Mouse (Mus musculus) inflammation-experienced regulatory T-cells, adult 6 months (primary cell): Measurements from ENCODE around the gene Gm10644. TPM values are rescaled to one million over a fixed set of nuclear protein-coding genes. Genes with fewer than 3 reads are reported as not detected.

Source experiments
- ATAC-seq: one replicate; pipeline ENCODE4 v1.8.0; 2017
- polyA plus RNA-seq, 3 experiments: library from polyadenylated mRNA; unstranded; fragments of 100-300 nt; shearing (Covaris generic); gene quantifications; one replicate each; pipeline ENCODE4 v1.2.1; 2017

Gm10644 gene
- polyA plus RNA-seq, 3 experiments from 2014 or later, result 0.16 to 1.5 (median 0.52) TPM

GRCm38 (mm10) chr8:83895894-83896293 lies 59.1 kb downstream of the Gm10644 start:
- peak; percentile 39 for ATAC-seq

- ATAC-seq, result peak; percentile 55
Measured at GRCm38 (mm10) chr8:83893915-83894314, 61.1 kb downstream of the Gm10644 start.

GRCm38 (mm10) chr8:83892061-83892460 lies 62.9 kb downstream of the Gm10644 start:
- ATAC-seq, result no peak

- no peak for ATAC-seq
Measured at GRCm38 (mm10) chr8:83888409-83888808, 66.6 kb downstream of the Gm10644 start.

Other genes starting within 250 kb of the Gm10644 start
- 100 to 1,000 TPM; 166 to 211 (median 167) TPM for gene Ddx39, start 240.0 kb downstream of the Gm10644 start, polyA plus RNA-seq
- gene Adgre5, start 213.9 kb downstream of the Gm10644 start, polyA plus RNA-seq, result 100 to 1,000 TPM; 177 to 212 (median 210) TPM
- 10 to 100 TPM in 2 of 3 experiments, 1 to 10 TPM in 1; 5.1 to 13.8 (median 11.3) TPM for gene Adgrl1, start 55.1 kb downstream of the Gm10644 start, polyA plus RNA-seq
- gene Asf1b, start 302 bp upstream of the Gm10644 start, polyA plus RNA-seq, result 100 to 1,000 TPM in 1 of 3 experiments, 10 to 100 TPM in 2; 26.0 to 159 (median 26.4) TPM
- 10 to 100 TPM; 16.3 to 20.1 (median 18.8) TPM for gene Prkaca, start 17.8 kb upstream of the Gm10644 start, polyA plus RNA-seq
- gene Samd1, start 42.5 kb upstream of the Gm10644 start, polyA plus RNA-seq, result 1 to 10 TPM; 5.0 to 7.3 (median 6.5) TPM
- under 1 TPM in 2 of 3 experiments, not detected in 1; 0.51 to 0.70 TPM for gene 1700067K01Rik, start 46.3 kb upstream of the Gm10644 start, polyA plus RNA-seq
- gene 2210011C24Rik, start 57.0 kb upstream of the Gm10644 start, polyA plus RNA-seq, result 1 to 10 TPM in 2 of 3 experiments, not detected in 1; 1.2 to 2.5 TPM
- gene Palm3, start 66.3 kb upstream of the Gm10644 start, polyA plus RNA-seq, result 1 to 10 TPM; 1.6 to 3.7 (median 2.8) TPM
- 100 to 1,000 TPM; 188 to 350 (median 272) TPM for gene Il27ra, start 87.4 kb upstream of the Gm10644 start, polyA plus RNA-seq
- 10 to 100 TPM; 21.2 to 34.2 (median 31.9) TPM for gene Rln3, start 89.8 kb upstream of the Gm10644 start, polyA plus RNA-seq
- gene Gm10643, start 109.9 kb upstream of the Gm10644 start, polyA plus RNA-seq, result 1 to 10 TPM in 1 of 3 experiments, under 1 TPM in 2; 0.53 to 1.4 (median 0.91) TPM
- gene Rfx1, start 111.6 kb upstream of the Gm10644 start, polyA plus RNA-seq, result 10 to 100 TPM in 2 of 3 experiments, 1 to 10 TPM in 1; 9.4 to 13.2 (median 13.2) TPM
- 10 to 100 TPM; 16.6 to 20.0 (median 18.6) TPM for gene Dcaf15, start 149.6 kb upstream of the Gm10644 start, polyA plus RNA-seq
- gene Podnl1, start 170.8 kb upstream of the Gm10644 start, polyA plus RNA-seq, result 10 to 100 TPM in 1 of 3 experiments, 1 to 10 TPM in 2; 8.5 to 32.9 (median 8.7) TPM
- 10 to 100 TPM; 13.9 to 24.2 (median 21.3) TPM for gene Cc2d1a, start 192.7 kb upstream of the Gm10644 start, polyA plus RNA-seq
- 1 to 10 TPM in 2 of 3 experiments, not detected in 1; 1.5 to 1.6 TPM for gene 4930432K21Rik, start 192.8 kb upstream of the Gm10644 start, polyA plus RNA-seq
- not detected for gene Nanos3, start 230.0 kb upstream of the Gm10644 start, polyA plus RNA-seq